Mouse (Mus musculus) megakaryocyte, embryonic 14.5 days (primary cell): ENCODE data around the gene Tnfrsf12a. TPM values are rescaled to one million over a fixed set of nuclear protein-coding genes. Genes with fewer than 3 reads are reported as not detected.

ENCODE experiments used
- H3K27me3 ChIP-seq: replicated peaks from 2 replicates; pipeline ENCODE3; 2012; ENCODE audit warnings: inconsistent platforms
- H3K36me3 ChIP-seq: replicated peaks from 2 replicates; pipeline ENCODE3; 2012; ENCODE audit warnings: low read length, inconsistent platforms, mixed read lengths
- H3K4me1 ChIP-seq: 2 replicates; pipeline ENCODE4 v1.6.1; 2012; ENCODE audit warnings: inconsistent platforms
- H3K4me3 ChIP-seq: replicated peaks from 2 replicates; pipeline ENCODE3; 2012; ENCODE audit warnings: moderate library complexity, mild to moderate bottlenecking, inconsistent platforms
- H3K9me3 ChIP-seq: 2 replicates; pipeline ENCODE4 v1.6.1; 2012; ENCODE audit warnings: inconsistent platforms
- FLI1 ChIP-seq: IDR thresholded peaks from 2 replicates; pipeline ENCODE4 v1.6.1; 2012; ENCODE audit warnings: low read length, inconsistent platforms, mixed read lengths
- GATA1 ChIP-seq: IDR thresholded peaks from 3 replicates; pipeline ENCODE4 v1.6.1; 2012; ENCODE audit warnings: mixed read lengths, low read length, inconsistent platforms, borderline replicate concordance
- polyA plus RNA-seq: library from polyadenylated mRNA; stranded (reverse); fragments of >175 nt; gene quantifications from 2 replicates; pipeline ENCODE4 v1.2.3, GENCODE M21; 2012; ENCODE audit warnings: low replicate concordance; ENCODE audit not compliant: insufficient read depth

The Tnfrsf12a gene
- polyA plus RNA-seq, 1 experiment: 3.1 TPM

DNA sequence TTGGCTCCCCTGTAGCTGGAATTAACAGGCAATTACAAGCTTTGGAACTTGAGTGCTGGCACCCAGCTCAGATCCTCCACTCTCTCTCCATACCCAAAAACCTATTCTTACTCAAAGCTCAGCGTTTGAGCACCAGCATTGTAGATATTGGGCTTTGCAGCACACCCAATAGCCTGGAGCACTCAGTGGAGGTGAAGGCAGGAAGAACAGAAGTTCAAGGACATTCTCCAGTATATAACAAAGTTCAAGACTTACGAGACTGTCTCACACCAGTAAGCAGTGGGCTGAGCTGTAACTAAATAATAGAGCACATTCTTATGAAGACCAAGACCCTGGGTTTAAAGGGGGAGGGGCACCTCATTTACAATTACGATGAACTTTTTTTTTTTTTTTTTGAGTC is 4.5 kb downstream of the Tnfrsf12a start:
- peaks cover 30% of the 10 kb centered on the region for H3K36me3 ChIP-seq

DNA sequence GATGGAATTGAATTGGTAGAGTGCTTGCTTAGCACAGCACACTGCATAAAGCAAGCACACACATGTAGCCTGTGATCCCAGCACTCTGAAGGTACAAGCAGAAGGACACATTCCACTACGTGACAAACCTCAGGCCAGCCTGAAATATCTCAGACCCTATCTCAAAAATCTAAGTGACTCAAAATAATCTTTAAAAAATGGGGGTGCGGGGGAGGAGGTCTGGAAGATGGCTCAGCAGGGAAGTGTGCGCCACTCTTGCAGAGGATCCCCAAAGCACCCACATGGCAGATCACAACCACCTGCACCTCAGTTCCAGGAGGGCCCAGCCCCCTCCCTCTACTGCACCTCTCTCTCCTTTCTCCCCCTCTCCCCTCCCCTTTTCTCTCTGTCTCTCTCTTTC is 5.7 kb downstream of the Tnfrsf12a start:
- H3K27me3 ChIP-seq: peaks cover 3% of the 10 kb centered on the region
- no peaks in the 10 kb centered on the region for H3K9me3 ChIP-seq
- TF ChIP-seq GATA1 (no peak), FLI1 (no peak)
- peaks cover 50% of the 10 kb centered on the region for H3K4me1 ChIP-seq
- H3K36me3 ChIP-seq: peaks cover 42% of the 10 kb centered on the region
- no peak overlapping the region for H3K4me3 ChIP-seq

More for the DNA sequence above, 4.5 kb downstream of the Tnfrsf12a start:
- TF ChIP-seq FLI1: no peak
- TF ChIP-seq GATA1: no peak
- Histone ChIP-seq H3K4me1 (peaks cover 62% of the 10 kb centered on the region), H3K27me3 (peaks cover 5% of the 10 kb centered on the region), H3K9me3 (no peaks in the 10 kb centered on the region), H3K4me3 (peak overlapping the region; percentile 99)

DNA sequence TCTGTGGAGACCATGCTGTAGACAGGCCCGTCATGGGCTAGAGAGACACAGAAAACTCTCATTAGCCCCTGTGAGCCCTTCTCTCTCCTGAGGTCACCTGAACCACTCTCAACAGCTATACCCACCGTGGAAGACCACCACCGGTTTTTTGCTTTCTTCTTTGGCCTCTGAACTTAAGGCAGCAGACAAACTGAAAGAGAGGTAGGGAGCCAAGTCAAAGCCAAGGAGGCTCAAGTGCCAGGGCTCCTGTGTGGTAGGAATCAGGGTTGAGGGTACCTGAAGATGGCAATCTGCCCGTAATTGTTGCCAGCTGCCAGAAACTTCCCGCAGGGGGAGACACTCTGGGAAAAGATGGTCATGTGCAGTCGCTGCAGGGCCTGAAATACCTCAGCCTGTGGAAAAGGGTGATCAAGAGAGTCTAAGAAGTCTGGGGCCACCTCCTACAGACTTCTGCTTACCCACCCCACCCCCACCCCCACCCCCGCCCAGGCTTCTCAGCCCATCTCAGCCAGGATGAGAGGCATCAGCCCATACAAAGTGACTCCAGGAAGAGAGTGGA is 6.7 kb downstream of the Tnfrsf12a start:
- no peak overlapping the region for H3K4me3 ChIP-seq
- H3K4me1 ChIP-seq: peaks cover 41% of the 10 kb centered on the region
- TF ChIP-seq FLI1 (no peak), GATA1 (no peak)
- no peaks in the 10 kb centered on the region for H3K27me3 ChIP-seq
- H3K36me3 ChIP-seq: peaks cover 49% of the 10 kb centered on the region
- no peaks in the 10 kb centered on the region for H3K9me3 ChIP-seq

DNA sequence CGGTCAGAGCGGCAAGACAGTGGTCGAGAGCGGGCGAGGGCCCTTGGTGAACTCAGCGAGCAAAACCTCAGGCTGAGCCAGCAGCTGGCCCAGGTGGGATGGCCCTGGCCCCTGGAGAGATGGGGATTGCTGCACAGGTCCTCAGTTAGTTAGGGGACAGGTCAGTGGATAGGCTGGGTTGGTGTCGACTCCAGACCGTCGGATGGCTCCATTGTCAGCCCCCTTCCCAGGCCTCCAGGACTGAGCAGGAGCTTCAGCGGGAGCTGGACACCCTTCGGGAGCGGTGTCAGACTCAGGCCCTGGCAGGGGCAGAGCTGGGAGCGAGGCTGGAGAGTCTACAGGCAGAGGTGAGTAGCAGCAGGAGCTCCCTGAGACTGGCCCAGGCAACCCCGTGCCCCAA is 11.8 kb downstream of the Tnfrsf12a start:
- H3K4me1 ChIP-seq: peaks cover 22% of the 10 kb centered on the region
- H3K4me3 ChIP-seq: no peak overlapping the region
- TF ChIP-seq FLI1 (no peak), GATA1 (no peak)

DNA sequence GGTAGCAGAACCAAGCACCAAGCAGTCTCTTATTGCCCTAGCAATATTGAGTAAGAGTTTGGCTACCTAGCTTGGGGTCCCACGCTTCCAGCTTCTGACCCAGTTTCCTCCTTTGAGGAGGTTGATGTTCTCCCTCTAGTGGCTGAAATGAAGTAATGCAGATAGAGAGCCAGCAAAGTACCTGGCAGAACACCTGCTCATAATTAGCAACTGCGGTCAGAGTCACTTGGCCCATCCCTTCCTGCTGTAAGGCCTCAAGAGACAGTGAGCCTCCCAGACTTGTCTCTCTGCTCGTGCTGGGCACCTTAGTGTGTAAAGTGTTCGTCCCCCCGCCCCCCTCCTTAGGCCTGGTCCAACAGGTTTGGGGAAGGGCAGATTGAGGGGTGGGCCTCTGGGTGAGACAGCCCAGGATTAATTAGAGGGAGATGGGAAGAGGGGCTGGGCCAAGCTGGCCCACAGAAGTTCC is 12.7 kb downstream of the Tnfrsf12a start:
- no peak for TF ChIP-seq GATA1
- Histone ChIP-seq H3K4me1 (peaks cover 26% of the 10 kb centered on the region), H3K27me3 (peaks cover 39% of the 10 kb centered on the region), H3K9me3 (no peaks in the 10 kb centered on the region), H3K4me3 (no peak overlapping the region), H3K36me3 (peaks cover 38% of the 10 kb centered on the region)

More for the DNA sequence above, 11.8 kb downstream of the Tnfrsf12a start:
- Histone ChIP-seq H3K27me3 (peaks cover 30% of the 10 kb centered on the region), H3K9me3 (no peaks in the 10 kb centered on the region), H3K36me3 (peaks cover 47% of the 10 kb centered on the region)

DNA sequence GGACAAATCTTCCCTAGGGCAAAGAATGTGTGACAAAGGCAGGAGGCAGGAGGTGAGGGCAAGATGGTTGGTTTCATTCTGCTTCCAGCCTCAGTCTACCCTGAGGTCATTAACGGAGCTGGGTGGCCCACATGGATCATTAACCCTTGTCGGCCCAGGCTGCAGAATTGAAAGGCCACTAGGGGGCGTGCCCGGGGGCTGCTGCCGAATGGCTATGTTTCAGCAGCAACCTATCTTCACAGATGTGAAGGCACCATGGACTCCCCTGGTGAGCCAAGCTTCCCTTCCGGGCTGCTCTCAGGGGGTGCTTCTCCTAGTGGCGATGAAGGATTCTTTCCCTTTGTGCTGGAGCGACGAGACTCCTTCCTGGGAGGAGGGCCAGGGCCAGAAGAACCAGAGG is 15.7 kb downstream of the Tnfrsf12a start:
- Histone ChIP-seq H3K4me3 (peak overlapping the region; percentile 73), H3K36me3 (peaks cover 7% of the 10 kb centered on the region), H3K4me1 (peaks cover 26% of the 10 kb centered on the region), H3K9me3 (no peaks in the 10 kb centered on the region), H3K27me3 (peaks cover 59% of the 10 kb centered on the region)
- TF ChIP-seq GATA1 (no peak), FLI1 (no peak)

DNA sequence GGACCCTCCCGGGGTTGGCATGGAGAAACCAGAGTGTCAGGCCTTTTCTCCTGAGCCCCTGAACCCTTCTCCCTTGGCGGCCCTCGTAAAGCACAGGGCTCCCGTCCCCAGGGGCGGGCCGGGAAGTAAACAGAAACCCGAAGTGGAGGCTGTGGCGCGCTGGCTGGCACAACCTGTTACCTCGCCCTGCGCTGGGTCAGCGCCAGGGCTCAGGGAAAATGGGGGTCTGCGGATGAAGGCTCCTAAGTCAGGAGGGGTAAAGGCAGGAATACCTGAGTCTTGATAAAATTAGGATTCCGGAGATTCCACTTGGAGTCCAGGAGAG is 16.4 kb downstream of the Tnfrsf12a start:
- Histone ChIP-seq H3K9me3 (no peaks in the 10 kb centered on the region), H3K4me3 (peak overlapping the region; percentile 83), H3K36me3 (peaks cover 2% of the 10 kb centered on the region), H3K4me1 (peaks cover 26% of the 10 kb centered on the region), H3K27me3 (peaks cover 64% of the 10 kb centered on the region)
- TF ChIP-seq FLI1: no peak
- no peak for TF ChIP-seq GATA1

DNA sequence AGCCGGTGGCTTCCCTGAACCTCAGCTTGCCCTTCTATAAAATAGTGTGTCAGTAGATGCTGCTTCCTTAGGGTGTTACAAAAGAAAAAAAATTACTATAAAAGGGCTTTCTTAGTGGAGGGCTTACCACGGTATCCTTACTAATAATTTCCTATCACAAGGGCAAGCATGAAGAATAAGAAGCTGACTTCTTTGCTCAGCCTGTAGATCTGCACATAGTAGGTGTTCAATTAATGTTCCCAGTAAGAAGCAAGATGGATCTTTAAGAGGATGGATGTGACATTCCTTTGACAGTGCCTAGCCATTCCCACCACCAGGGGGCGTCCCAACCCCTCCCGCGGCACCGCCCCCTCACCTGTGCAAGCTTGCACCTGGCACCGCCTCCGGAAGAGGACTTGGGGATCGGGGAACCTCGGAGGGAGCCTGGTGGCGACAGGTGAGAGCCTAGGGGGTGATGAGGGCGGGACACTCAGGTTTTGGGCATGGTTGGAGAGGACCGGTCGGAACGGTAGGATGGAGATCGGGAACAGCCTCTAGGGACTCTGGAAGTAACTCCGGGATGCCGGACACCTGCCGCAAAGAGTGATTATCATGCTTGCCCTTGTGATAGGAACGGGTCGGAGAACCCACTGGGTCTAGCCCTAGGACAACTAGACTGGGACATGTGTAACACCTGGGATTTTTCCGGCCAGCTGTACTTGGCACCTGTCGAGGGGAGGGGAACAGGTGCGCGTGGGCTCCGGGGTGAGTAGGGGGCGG is 17.0 kb downstream of the Tnfrsf12a start, which contains the start of gene Bicdl2:
Bicdl2 (plus strand) TSS at position 390 of the 759 bp plus-strand sequence.
- H3K27me3 ChIP-seq: peaks cover 69% of the 10 kb centered on the region
- no peaks in the 10 kb centered on the region for H3K36me3 ChIP-seq
- H3K4me1 ChIP-seq: peaks cover 26% of the 10 kb centered on the region
- TF ChIP-seq FLI1 (no peak), GATA1 (no peak)
- H3K4me3 ChIP-seq: peak within 1 kb of the TSS; percentile 83
- H3K9me3 ChIP-seq: no peaks in the 10 kb centered on the region

DNA sequence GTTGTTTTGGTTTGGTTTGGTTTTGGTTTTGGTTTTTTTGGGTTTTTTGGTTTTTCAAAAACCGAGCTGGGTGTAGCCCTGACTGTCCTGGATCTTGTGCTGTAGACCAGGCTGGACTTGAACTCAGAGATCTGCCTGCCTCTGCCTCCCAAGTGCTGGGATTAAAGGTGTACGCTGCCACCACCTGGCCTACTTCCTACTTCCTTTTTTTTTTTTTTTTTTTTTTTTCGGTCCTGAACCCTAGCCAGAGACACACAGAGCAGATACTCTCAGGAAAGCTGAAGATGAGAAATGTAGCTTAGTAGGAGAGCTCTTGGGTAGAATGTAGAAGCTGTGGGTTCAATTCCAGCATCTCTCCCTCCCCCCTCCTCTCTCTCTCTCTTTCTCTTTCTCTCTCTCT is 18.8 kb downstream of the Tnfrsf12a start:
- Histone ChIP-seq H3K4me1 (peaks cover 19% of the 10 kb centered on the region), H3K9me3 (no peaks in the 10 kb centered on the region), H3K36me3 (no peaks in the 10 kb centered on the region), H3K27me3 (peaks cover 77% of the 10 kb centered on the region), H3K4me3 (no peak overlapping the region)
- TF ChIP-seq FLI1 (no peak), GATA1 (no peak)

DNA sequence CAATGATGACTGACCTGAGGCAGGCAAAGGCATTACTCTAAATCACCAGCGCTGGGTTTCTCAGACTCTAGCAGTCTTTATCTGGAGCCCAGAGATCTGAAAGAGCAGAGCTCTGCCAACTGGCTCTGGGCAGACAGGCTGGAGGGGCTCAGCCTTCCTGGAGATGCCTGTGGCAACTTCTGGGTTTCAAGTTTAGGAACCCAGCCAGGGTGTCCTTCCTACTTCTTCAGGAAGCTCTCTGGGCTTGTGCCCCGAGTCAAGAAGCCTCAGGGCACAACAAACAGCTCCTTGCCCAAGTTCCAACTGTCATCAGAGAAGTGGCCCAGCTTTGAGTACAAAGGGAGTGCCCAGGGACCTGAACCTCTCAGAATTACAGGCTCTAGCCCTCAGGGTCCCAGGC is 22.9 kb downstream of the Tnfrsf12a start:
- Histone ChIP-seq H3K4me3 (no peak overlapping the region), H3K4me1 (no peaks in the 10 kb centered on the region), H3K36me3 (no peaks in the 10 kb centered on the region), H3K9me3 (no peaks in the 10 kb centered on the region), H3K27me3 (peaks cover 46% of the 10 kb centered on the region)
- TF ChIP-seq GATA1 (no peak), FLI1 (no peak)
